10 mouse cellular contexts compared by ENCODE assay signal in the genomic region with DNA sequence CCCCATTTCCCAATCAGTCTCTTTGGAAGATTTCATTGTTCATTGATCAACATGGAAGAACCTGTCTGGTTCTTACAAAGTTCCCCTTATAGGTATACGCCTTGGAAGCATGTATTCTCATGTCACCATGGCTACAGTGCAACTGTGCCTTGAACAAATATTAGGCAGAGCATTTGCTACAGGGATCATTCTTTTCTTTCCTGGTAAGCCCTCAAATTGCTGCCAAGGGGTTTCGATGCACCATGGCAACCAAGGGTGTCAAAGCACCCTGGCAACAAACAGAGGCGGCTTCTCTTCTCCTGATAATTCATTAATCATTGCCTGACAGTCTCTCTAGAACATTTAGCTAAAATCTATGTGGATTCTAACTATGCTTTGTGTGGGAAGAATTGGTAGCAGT. TPM values are rescaled to one million over a fixed set of nuclear protein-coding genes. Genes with fewer than 3 reads are reported as not detected.
DNase-seq lines count a peak whose midpoint lies in the region; ATAC-seq lines count a peak whose summit lies in the region.
"Had no signal": no experiment of that assay in that cellular context is flagged by ENCODE, and none has a peak within 500 bp of the region (broad histone marks: within the 10 kb centered on the region; RNA-seq: fewer than 3 reads in every experiment).

No protein-coding gene starts in this region.

- 10% methylated on average over 3 of the region's 3 CpGs for WGBS in forebrain, embryonic 11.5 days
- WGBS in neural tube, embryonic 12.5 days, result 11% methylated on average over 3 of the region's 3 CpGs
- 38% methylated on average over 3 of the region's 3 CpGs for WGBS in kidney, embryonic 15.5 days

- H3K9me3 ChIP-seq in forebrain, embryonic 11.5 days (ENCODE audit: control insufficient read depth, low read length), result no peaks in the 10 kb centered on the region
- no peaks in the 10 kb centered on the region for H3K9me3 ChIP-seq in neural tube, embryonic 12.5 days
- H3K9me3 ChIP-seq in kidney, embryonic 15.5 days (replicated peaks), result no peaks in the 10 kb centered on the region

- no peak overlapping the region for H3K4me2 ChIP-seq in forebrain, embryonic 11.5 days (ENCODE audit: low read depth, low read length, severe bottlenecking)
- H3K4me2 ChIP-seq in neural tube, embryonic 12.5 days (replicated peaks), result no peak overlapping the region
- no peak overlapping the region for H3K4me2 ChIP-seq in kidney, embryonic 15.5 days

- peak; percentile 80 for DNase-seq in embryo, embryonic 11 days
- DNase-seq in forebrain, embryonic 11.5 days (ENCODE audit: low spot score), result peak; percentile 77
- peak; percentile 62 for DNase-seq in layer of hippocampus, adult 9-10 months (ENCODE audit: low spot score)
- no peak for DNase-seq in adrenal gland, postnatal 10 days
- no peak for DNase-seq in kidney, adult 8-10 months
- DNase-seq: gastrocnemius, postnatal 25 days; kidney, postnatal 25 days; lung, postnatal 10 days had no signal

- no peaks in the 10 kb centered on the region for H3K4me1 ChIP-seq in forebrain, embryonic 11.5 days (replicated peaks; ENCODE audit: control insufficient read depth, insufficient read depth, low read length)
- H3K4me1 ChIP-seq in neural tube, embryonic 12.5 days, result no peaks in the 10 kb centered on the region
- no peaks in the 10 kb centered on the region for H3K4me1 ChIP-seq in kidney, embryonic 15.5 days

- H3K27me3 ChIP-seq in forebrain, embryonic 11.5 days (ENCODE audit: control insufficient read depth, insufficient read depth, low read length), result no peaks in the 10 kb centered on the region
- peaks cover 3% of the 10 kb centered on the region; the same call in 1 of the 2 replicates for H3K27me3 ChIP-seq in neural tube, embryonic 12.5 days (replicated peaks)
- no peaks in the 10 kb centered on the region for H3K27me3 ChIP-seq in kidney, embryonic 15.5 days

- H3K9ac ChIP-seq in forebrain, embryonic 11.5 days (ENCODE audit: low read length), result no peak overlapping the region
- no peak overlapping the region for H3K9ac ChIP-seq in neural tube, embryonic 12.5 days
- no peak overlapping the region for H3K9ac ChIP-seq in kidney, embryonic 15.5 days

- no peaks in the 10 kb centered on the region for H3K36me3 ChIP-seq in forebrain, embryonic 11.5 days (ENCODE audit: control insufficient read depth, insufficient read depth, low read length)
- no peaks in the 10 kb centered on the region for H3K36me3 ChIP-seq in neural tube, embryonic 12.5 days
- H3K36me3 ChIP-seq in kidney, embryonic 15.5 days, result no peaks in the 10 kb centered on the region

- H3K27ac ChIP-seq in forebrain, embryonic 11.5 days (ENCODE audit: low read depth, low read length), result peak overlapping the region; percentile 60
- no peak overlapping the region for H3K27ac ChIP-seq in neural tube, embryonic 12.5 days
- no peak overlapping the region for H3K27ac ChIP-seq in kidney, embryonic 15.5 days

- ATAC-seq in forebrain, embryonic 11.5 days (replicated peaks; ENCODE audit: low FRiP score), result peak; percentile 90
- ATAC-seq in neural tube, embryonic 12.5 days (ENCODE audit: low FRiP score, low read depth), result peak; percentile 89
- ATAC-seq in kidney, embryonic 15.5 days (replicated peaks; ENCODE audit: low FRiP score), result no peak

- no peak overlapping the region for H3K4me3 ChIP-seq in forebrain, embryonic 11.5 days (ENCODE audit: low read depth, low read length)
- H3K4me3 ChIP-seq in neural tube, embryonic 12.5 days, result no peak overlapping the region
- no peak overlapping the region for H3K4me3 ChIP-seq in kidney, embryonic 15.5 days (replicated peaks)

RNA-seq across cellular contexts. Expression of a gene that starts 28.3 kb away (rescaled TPM):
- polyA plus RNA-seq in forebrain, embryonic 11.5 days (2014; fragmentation: Nextera tagmentation; extraction: Ambion mirVana), result 9.2 and 9.4 TPM in 2 replicates
- 15.1 and 17.8 TPM in 2 replicates for polyA plus RNA-seq in neural tube, embryonic 12.5 days (2016; fragmentation: Nextera tagmentation; extraction: Ambion mirVana)
- 10 to 100 TPM; 73.8 to 76.6 TPM for total RNA-seq in adrenal gland, postnatal 10 days (2021)
- 24.3 and 25.4 TPM in 2 replicates for polyA plus RNA-seq in kidney, embryonic 15.5 days (2015; fragmentation: Nextera tagmentation; extraction: Ambion mirVana)

RNA-seq across cellular contexts. Expression of a gene that starts 37.8 kb away (rescaled TPM):
- 595 and 640 TPM in 2 replicates for polyA plus RNA-seq in forebrain, embryonic 11.5 days (2014; fragmentation: Nextera tagmentation; extraction: Ambion mirVana)
- 1,782 and 1,857 TPM in 2 replicates for polyA plus RNA-seq in neural tube, embryonic 12.5 days (2016; fragmentation: Nextera tagmentation; extraction: Ambion mirVana)
- total RNA-seq in adrenal gland, postnatal 10 days (2021), result 10 to 100 TPM; 12.0 to 15.9 TPM
- polyA plus RNA-seq in kidney, embryonic 15.5 days (2015; fragmentation: Nextera tagmentation; extraction: Ambion mirVana), result 7.8 and 14.3 TPM in 2 replicates
- total RNA-seq: gastrocnemius, postnatal 25 days had no signal

Comparison
In these comparisons a context has a peak if more than half of its experiments do, and no peak if none do; other contexts are left out.
1. DNase-seq: peak in embryo, embryonic 11 days (single experiment), forebrain, embryonic 11.5 days (single experiment) and layer of hippocampus, adult 9-10 months (single experiment); none in adrenal gland, postnatal 10 days (single experiment) and kidney, adult 8-10 months (0 of 2).
2. RNA of a gene that starts 37.8 kb away (polyA plus RNA-seq): 1,782 to 1,857 TPM in neural tube, embryonic 12.5 days and 595 to 640 TPM in forebrain, embryonic 11.5 days; 7.8 to 14.3 TPM in kidney, embryonic 15.5 days; every median in the first group is over 10 times any median in the second.